In genomic region chr9:42077112-42077845, GRCm38 (mm10) we compare ENCODE assay signal across 23 mouse cellular contexts. TPM values are rescaled to one million over a fixed set of nuclear protein-coding genes. Genes with fewer than 3 reads are reported as not detected.
A peak's percentile ranks its signal among the peaks of the same experiment; 100 is the strongest.
DNase-seq lines count a peak whose midpoint lies in the region; ATAC-seq and TF ChIP-seq lines count a peak whose summit lies in the region.
"Had no signal": no experiment of that assay in that cellular context is flagged by ENCODE, and none has a peak within 500 bp of the region (broad histone marks: within the 10 kb centered on the region; RNA-seq: fewer than 3 reads in every experiment).

No protein-coding gene starts in this region.

- no peak for TF ChIP-seq POLR2A in limb, embryonic 14.5 days (IDR thresholded peaks at IDR 0.05; ENCODE audit: borderline replicate concordance, extremely low read depth, insufficient read depth, insufficient read length)

- no peaks in the 10 kb centered on the region for H3K36me3 ChIP-seq in lung, embryonic 14.5 days (ENCODE audit: insufficient read depth)
- H3K36me3 ChIP-seq in limb, embryonic 14.5 days (ENCODE audit: control insufficient read depth, insufficient read depth, low read length) = no peaks in the 10 kb centered on the region
- H3K36me3 ChIP-seq: embryonic facial prominence, embryonic 12.5 days had no signal

- H3K4me1 ChIP-seq in lung, embryonic 14.5 days (ENCODE audit: insufficient read depth) = no peaks in the 10 kb centered on the region
- H3K4me1 ChIP-seq in limb, embryonic 14.5 days (ENCODE audit: control insufficient read depth, insufficient read depth, low read length) = peaks cover 8% of the 10 kb centered on the region
- H3K4me1 ChIP-seq: forebrain, embryonic 13.5 days had no signal

- H3K9ac ChIP-seq in lung, embryonic 14.5 days = no peak overlapping the region
- H3K9ac ChIP-seq in limb, embryonic 14.5 days (ENCODE audit: low read depth, low read length, severe bottlenecking) = no peak overlapping the region
- H3K9ac ChIP-seq: embryonic facial prominence, embryonic 12.5 days; forebrain, embryonic 13.5 days; forebrain, embryonic 15.5 days; forebrain, postnatal 0 days had no signal

- no peak for TF ChIP-seq CTCF in layer of hippocampus, adult 2 months (conservative IDR thresholded peaks at IDR 0.05)
- TF ChIP-seq CTCF in lung, embryonic 14.5 days (IDR thresholded peaks at IDR 0.05; ENCODE audit: low read depth) = no peak

- H3K9me3 ChIP-seq in lung, embryonic 14.5 days (ENCODE audit: low read depth, low read length) = no peaks in the 10 kb centered on the region
- no peaks in the 10 kb centered on the region for H3K9me3 ChIP-seq in limb, embryonic 14.5 days (ENCODE audit: control insufficient read depth, low read length)
- H3K9me3 ChIP-seq: embryonic facial prominence, embryonic 12.5 days; forebrain, embryonic 13.5 days; forebrain, embryonic 15.5 days had no signal

- no peak for ATAC-seq in lung, embryonic 14.5 days (ENCODE audit: insufficient read depth)
- ATAC-seq in limb, embryonic 14.5 days (ENCODE audit: low FRiP score, low read depth) = no peak
- ATAC-seq: forebrain, embryonic 13.5 days; forebrain, embryonic 15.5 days; forebrain, postnatal 0 days had no signal

- intact Hi-C loops in heart, postnatal 25 days (cut with DNase I) = no loop called here

- peak; percentile 54 for DNase-seq in heart, adult 11 months
- no peak for DNase-seq in heart, postnatal 25 days (ENCODE audit: low spot score)
- no peak for DNase-seq in layer of hippocampus, adult 2 months (ENCODE audit: low spot score in 2 of 2)
- no peak for DNase-seq in layer of hippocampus, postnatal 36 days
- DNase-seq in lung, embryonic 14.5 days = peak; percentile 54
- no peak for DNase-seq in lung, postnatal 4 days
- peak; percentile 29 for DNase-seq in limb, embryonic 14.5 days (ENCODE audit: low spot score)
- DNase-seq in urinary bladder, postnatal 36 days (ENCODE audit: low spot score in 2 of 2) = no peak
- DNase-seq: adrenal gland, adult 2 months; adrenal gland, postnatal 10 days; adrenal gland, postnatal 25 days; cerebellum, adult 11 months; cerebellum, adult 18-20 months; cerebellum, adult 8-10 months; cerebellum, adult 9-11 months; cerebellum, postnatal 14 days; cerebellum, postnatal 36 days; embryo, embryonic 11 days; forebrain, postnatal 0 days had no signal

- no peaks in the 10 kb centered on the region for H3K27me3 ChIP-seq in lung, embryonic 14.5 days (ENCODE audit: insufficient read depth, low read length)
- no peaks in the 10 kb centered on the region for H3K27me3 ChIP-seq in limb, embryonic 14.5 days (ENCODE audit: control insufficient read depth, insufficient read depth, low read length)
- H3K27me3 ChIP-seq: embryonic facial prominence, embryonic 12.5 days; forebrain, embryonic 13.5 days; forebrain, embryonic 15.5 days had no signal

- H3K4me3 ChIP-seq in layer of hippocampus, adult 2 months = no peak overlapping the region
- no peak overlapping the region for H3K4me3 ChIP-seq in lung, embryonic 14.5 days (ENCODE audit: low read depth, low read length)
- no peak overlapping the region for H3K4me3 ChIP-seq in limb, embryonic 14.5 days (replicated peaks; ENCODE audit: low read length)
- H3K4me3 ChIP-seq: embryonic facial prominence, embryonic 12.5 days; forebrain, embryonic 13.5 days; forebrain, embryonic 15.5 days had no signal

- 65% methylated on average over 16 of the region's 16 CpGs for WGBS in lung, embryonic 14.5 days
- WGBS in limb, embryonic 14.5 days = 49% methylated on average over 16 of the region's 16 CpGs

- 0 out of 2 replicates have a peak overlapping the region, but pooled peaks have one; percentile 14 for H3K27ac ChIP-seq in layer of hippocampus, adult 2 months
- H3K27ac ChIP-seq in lung, embryonic 14.5 days (ENCODE audit: low read depth) = no peak overlapping the region
- no peak overlapping the region for H3K27ac ChIP-seq in limb, embryonic 14.5 days (replicated peaks; ENCODE audit: low read depth, low read length)
- H3K27ac ChIP-seq: embryonic facial prominence, embryonic 12.5 days; forebrain, embryonic 13.5 days; forebrain, embryonic 15.5 days had no signal

- H3K4me2 ChIP-seq in lung, embryonic 14.5 days = no peak overlapping the region
- no peak overlapping the region for H3K4me2 ChIP-seq in limb, embryonic 14.5 days (replicated peaks; ENCODE audit: low read depth, low read length, severe bottlenecking)
- H3K4me2 ChIP-seq: embryonic facial prominence, embryonic 12.5 days; forebrain, embryonic 13.5 days; forebrain, embryonic 15.5 days had no signal

RNA-seq across cellular contexts. Expression of gene Sorl1, which starts 46.8 kb away (rescaled TPM):
- 10 to 100 TPM; 11.1 to 15.5 TPM for total RNA-seq in heart, postnatal 25 days (2021)
- total RNA-seq in layer of hippocampus, adult 2 months (2021) = 100 to 1,000 TPM; 196 to 197 TPM
- total RNA-seq in layer of hippocampus, postnatal 36 days (2021) = 100 to 1,000 TPM; 192 to 196 TPM
- polyA plus RNA-seq in lung, embryonic 14.5 days (2014; fragmentation: Nextera tagmentation; extraction: Ambion mirVana) = 15.3 and 19.8 TPM in 2 replicates
- 7.9 and 8.2 TPM in 2 replicates for polyA plus RNA-seq in limb, embryonic 14.5 days (2012; rRNA removed)
- polyA plus RNA-seq in limb, embryonic 14.5 days (2014; fragmentation: Nextera tagmentation; extraction: Ambion mirVana) = 7.9 and 10.0 TPM in 2 replicates
- total RNA-seq: MEL had no signal

Comparison
In these comparisons a context has a peak if more than half of its experiments do, and no peak if none do; other contexts are left out.
1. DNase-seq: peak in heart, adult 11 months (single experiment), lung, embryonic 14.5 days (single experiment) and limb, embryonic 14.5 days (single experiment); none in heart, postnatal 25 days (single experiment), layer of hippocampus, adult 2 months (0 of 2), layer of hippocampus, postnatal 36 days (0 of 2), lung, postnatal 4 days (0 of 2) and urinary bladder, postnatal 36 days (0 of 2).
2. RNA of gene Sorl1, which starts 46.8 kb away (total RNA-seq): 196 to 197 TPM in layer of hippocampus, adult 2 months and 192 to 196 TPM in layer of hippocampus, postnatal 36 days; 11.1 to 15.5 TPM in heart, postnatal 25 days; every median in the first group is over 10 times any median in the second.